Mouse (Mus musculus) heart, embryonic 13.5 days (tissue): ENCODE results near the gene Gm49358. TPM values are rescaled to one million over a fixed set of nuclear protein-coding genes. Genes with fewer than 3 reads are reported as not detected.

Experiments
- ATAC-seq: fragments of 200-750 bp; cut with Nextera tagmentation; 2 replicates; pipeline ENCODE4 v1.8.0; 2017; ENCODE audit warnings: moderate TSS enrichment; ENCODE audit not compliant: insufficient number of reproducible peaks, low FRiP score, low TSS enrichment; ENCODE audit errors: extremely low read depth
- H3K27ac ChIP-seq: fragments of 300-500 bp; sonication (generic); replicated peaks from 2 replicates; pipeline ENCODE4 v1.5.1; 2015; ENCODE audit warnings: moderate library complexity, mild to moderate bottlenecking, inconsistent platforms
- H3K27me3 ChIP-seq: fragments of 300-500 bp; sonication (generic); replicated peaks from 2 replicates; pipeline ENCODE4 v1.6.1; 2015; ENCODE audit warnings: mild to moderate bottlenecking, inconsistent platforms
- H3K36me3 ChIP-seq: fragments of 300-500 bp; sonication (generic); 2 replicates; pipeline ENCODE4 v1.6.1; 2015; ENCODE audit warnings: mild to moderate bottlenecking, inconsistent platforms
- H3K4me1 ChIP-seq: fragments of 300-500 bp; sonication (generic); 2 replicates; pipeline ENCODE4 v1.6.1; 2015; ENCODE audit warnings: inconsistent platforms
- H3K4me2 ChIP-seq: fragments of 300-500 bp; sonication (generic); 2 replicates; pipeline ENCODE4 v1.6.1; 2015; ENCODE audit warnings: inconsistent platforms, mild to moderate bottlenecking, moderate library complexity
- H3K4me3 ChIP-seq: fragments of 300-500 bp; sonication (generic); 2 replicates; pipeline ENCODE4 v1.5.1; 2015; ENCODE audit warnings: moderate library complexity, mild to moderate bottlenecking, inconsistent platforms
- H3K9ac ChIP-seq: fragments of 300-500 bp; sonication (generic); 2 replicates; pipeline ENCODE4 v1.6.1; 2015; ENCODE audit warnings: inconsistent platforms, mild to moderate bottlenecking, moderate library complexity
- H3K9me3 ChIP-seq: fragments of 300-500 bp; sonication (generic); 2 replicates; pipeline ENCODE4 v1.6.1; 2016; ENCODE audit warnings: inconsistent platforms
- WGBS: fragments of 180-500 bp; shearing (Covaris S2); methylation state at CpG from one replicate; pipeline ENCODE4 v1.1.7; 2015; ENCODE audit warnings: mixed read lengths; 5-methylcytosine and 5-hydroxymethylcytosine counted together
- polyA plus RNA-seq: library from polyadenylated mRNA; unstranded; fragments of >200 nt; fragmentation: Nextera tagmentation; extraction: Ambion mirVana; gene quantifications from 2 replicates; pipeline ENCODE4 v1.2.1, GENCODE M21; 2015

The Gm49358 gene
- polyA plus RNA-seq, 1 experiment from 2014 or later, result not detected

DNA sequence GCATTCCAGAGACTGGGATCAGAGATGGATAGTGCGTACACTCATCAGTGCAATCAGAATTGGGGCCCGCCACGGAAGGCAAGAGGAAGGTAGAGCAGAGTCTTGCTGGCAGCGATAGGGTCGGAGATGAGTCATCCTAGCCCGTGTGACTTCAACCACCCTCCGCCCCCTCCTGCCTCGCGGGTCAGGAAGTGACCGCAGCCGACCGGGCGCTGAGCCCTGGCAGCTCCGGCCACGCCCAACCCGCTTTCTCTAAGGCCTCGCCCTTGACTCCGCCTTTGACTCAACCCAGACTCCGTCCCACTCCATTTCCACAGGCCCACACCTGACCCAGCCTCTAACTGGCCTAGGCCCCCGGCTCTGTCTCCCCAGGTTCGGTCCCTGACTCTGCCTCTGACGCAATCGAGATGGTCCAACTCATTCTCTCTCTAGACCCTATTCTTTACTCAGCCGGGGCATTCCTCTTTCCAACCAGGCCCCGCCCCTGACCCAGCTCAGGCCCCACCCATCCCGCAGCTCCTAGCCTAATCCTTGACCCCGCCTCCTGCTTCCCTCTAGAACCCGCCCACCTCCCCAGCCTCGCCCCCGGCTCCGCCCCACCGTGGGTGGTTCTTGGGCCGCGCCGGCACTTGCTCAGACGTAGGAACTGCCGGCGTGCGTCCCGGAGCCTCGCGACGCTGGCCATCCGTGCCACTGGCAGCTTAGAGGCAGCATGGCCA, 14.8 kb downstream of the Gm49358 start, which contains the start of gene Nt5dc3:
Gene Nt5dc3 (plus strand): TSS at position 608 of the 719 bp plus-strand sequence.
- under 1% methylated on average over 44 of the region's 44 CpGs for WGBS
- Histone ChIP-seq H3K9me3 (no peaks in the 10 kb centered on the region), H3K9ac (peak within 1 kb of the TSS; percentile 92), H3K4me3 (peak within 1 kb of the TSS; percentile 84), H3K36me3 (no peaks in the 10 kb centered on the region), H3K4me2 (peak within 1 kb of the TSS; percentile 95), H3K27ac (peak within 1 kb of the TSS; percentile 90), H3K4me1 (peaks cover 50% of the 10 kb centered on the region), H3K27me3 (no peaks in the 10 kb centered on the region)
- peak; percentile 95 for ATAC-seq

DNA sequence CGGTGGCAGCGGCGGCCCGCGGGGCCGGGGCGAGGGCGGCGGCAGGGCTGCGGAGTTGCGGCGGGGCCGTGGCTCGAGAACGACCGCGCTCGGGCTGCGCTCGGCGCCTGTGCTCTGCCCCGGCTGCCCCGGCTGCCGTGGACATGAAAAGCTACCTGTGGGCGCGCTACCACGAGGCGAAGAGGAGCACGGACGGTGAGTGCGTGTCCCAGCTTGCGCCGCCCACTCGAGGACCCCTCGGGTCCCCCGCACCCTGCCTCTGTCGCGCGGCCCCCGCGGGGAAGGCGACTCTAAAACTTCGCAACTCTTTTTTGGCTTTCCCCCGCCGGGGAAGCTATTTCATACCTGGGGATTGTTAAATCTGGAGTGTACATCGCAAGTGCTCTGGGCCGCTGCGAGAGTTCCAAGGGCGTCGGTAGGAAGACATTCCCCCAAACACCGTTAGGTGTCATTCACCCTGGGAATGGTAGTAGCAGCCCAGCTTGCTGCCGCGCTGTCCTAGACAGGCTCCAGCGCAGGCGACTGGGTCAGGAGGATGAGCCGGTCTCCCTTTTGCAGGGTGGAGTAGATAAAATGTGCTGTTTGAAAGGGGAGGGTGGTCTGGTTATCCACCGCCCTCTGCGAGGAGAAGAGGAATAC, 15.5 kb downstream of the Gm49358 start:
- H3K9me3 ChIP-seq, result no peaks in the 10 kb centered on the region
- peak overlapping the region; percentile 95 for H3K4me2 ChIP-seq
- no peaks in the 10 kb centered on the region for H3K36me3 ChIP-seq
- peak overlapping the region; percentile 92 for H3K9ac ChIP-seq
- H3K4me3 ChIP-seq, result peak overlapping the region; percentile 84
- ATAC-seq, result peak; percentile 2; the same call in 1 of the 2 replicates
- H3K27ac ChIP-seq, result peak overlapping the region; percentile 90
- under 1% methylated on average over 54 of the region's 58 CpGs for WGBS
- no peaks in the 10 kb centered on the region for H3K27me3 ChIP-seq
- peaks cover 52% of the 10 kb centered on the region for H3K4me1 ChIP-seq

- Histone ChIP-seq H3K4me1 (peaks cover 58% of the 10 kb centered on the region), H3K9ac (peak overlapping the region; percentile 92), H3K4me2 (peak overlapping the region; percentile 95), H3K9me3 (no peaks in the 10 kb centered on the region), H3K4me3 (peak overlapping the region; percentile 84), H3K27me3 (no peaks in the 10 kb centered on the region), H3K27ac (peak overlapping the region; percentile 90; the same call in 1 of the 2 replicates), H3K36me3 (no peaks in the 10 kb centered on the region)
- WGBS, result 20% methylated on average over 12 of the region's 12 CpGs
- no peak for ATAC-seq
These were observed 16.2 kb downstream of the Gm49358 start for GRCm38 (mm10) chr10:86779816-86780500.

DNA sequence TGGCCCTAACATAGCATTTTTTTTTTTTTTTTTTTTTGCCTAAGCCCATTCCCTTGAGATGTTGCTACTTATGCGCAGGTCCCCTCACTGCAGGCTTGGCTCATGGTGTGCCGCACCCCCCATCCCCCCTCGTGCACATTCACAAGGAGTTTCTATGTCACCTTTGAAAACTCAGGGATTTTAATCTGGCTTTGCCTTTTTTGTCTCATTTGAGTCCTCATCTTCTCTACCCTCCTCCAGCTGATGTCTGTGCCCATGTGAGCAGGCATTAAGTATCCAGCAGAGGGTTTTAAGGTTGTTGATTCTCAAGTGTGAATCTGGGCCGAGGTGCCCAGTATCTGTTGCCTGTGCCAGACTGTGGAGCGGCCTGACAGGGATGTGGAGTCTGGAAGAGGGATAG, 17.9 kb downstream of the Gm49358 start:
- H3K9ac ChIP-seq, result no peak overlapping the region; the same call in 1 of the 2 replicates
- H3K27ac ChIP-seq, result no peak overlapping the region
- no peak overlapping the region for H3K4me3 ChIP-seq
- H3K4me1 ChIP-seq, result peaks cover 62% of the 10 kb centered on the region
- H3K4me2 ChIP-seq, result no peak overlapping the region
- H3K9me3 ChIP-seq, result no peaks in the 10 kb centered on the region
- no peaks in the 10 kb centered on the region for H3K36me3 ChIP-seq
- H3K27me3 ChIP-seq, result no peaks in the 10 kb centered on the region
- no peak for ATAC-seq
- 47% methylated on average over 5 of the region's 5 CpGs for WGBS

- 69% methylated on average over 5 of the region's 5 CpGs for WGBS
- peaks cover 54% of the 10 kb centered on the region for H3K4me1 ChIP-seq
These were observed 18.9 kb downstream of the Gm49358 start for GRCm38 (mm10) chr10:86782656-86783055.

GRCm38 (mm10) chr10:86783561-86783960, 19.8 kb downstream of the Gm49358 start:
- Histone ChIP-seq H3K27ac (no peak overlapping the region), H3K9me3 (no peaks in the 10 kb centered on the region), H3K4me2 (no peak overlapping the region), H3K4me1 (peaks cover 55% of the 10 kb centered on the region), H3K27me3 (no peaks in the 10 kb centered on the region), H3K9ac (no peak overlapping the region), H3K4me3 (no peak overlapping the region), H3K36me3 (no peaks in the 10 kb centered on the region)
- 86% methylated on average over 5 of the region's 5 CpGs for WGBS
- no peak for ATAC-seq

More at GRCm38 (mm10) chr10:86782656-86783055, 18.9 kb downstream of the Gm49358 start:
- H3K4me3 ChIP-seq, result no peak overlapping the region
- H3K4me2 ChIP-seq, result no peak overlapping the region
- no peaks in the 10 kb centered on the region for H3K9me3 ChIP-seq
- H3K27me3 ChIP-seq, result no peaks in the 10 kb centered on the region
- H3K9ac ChIP-seq, result no peak overlapping the region
- no peak for ATAC-seq
- H3K27ac ChIP-seq, result no peak overlapping the region; the same call in 1 of the 2 replicates
- H3K36me3 ChIP-seq, result no peaks in the 10 kb centered on the region

DNA sequence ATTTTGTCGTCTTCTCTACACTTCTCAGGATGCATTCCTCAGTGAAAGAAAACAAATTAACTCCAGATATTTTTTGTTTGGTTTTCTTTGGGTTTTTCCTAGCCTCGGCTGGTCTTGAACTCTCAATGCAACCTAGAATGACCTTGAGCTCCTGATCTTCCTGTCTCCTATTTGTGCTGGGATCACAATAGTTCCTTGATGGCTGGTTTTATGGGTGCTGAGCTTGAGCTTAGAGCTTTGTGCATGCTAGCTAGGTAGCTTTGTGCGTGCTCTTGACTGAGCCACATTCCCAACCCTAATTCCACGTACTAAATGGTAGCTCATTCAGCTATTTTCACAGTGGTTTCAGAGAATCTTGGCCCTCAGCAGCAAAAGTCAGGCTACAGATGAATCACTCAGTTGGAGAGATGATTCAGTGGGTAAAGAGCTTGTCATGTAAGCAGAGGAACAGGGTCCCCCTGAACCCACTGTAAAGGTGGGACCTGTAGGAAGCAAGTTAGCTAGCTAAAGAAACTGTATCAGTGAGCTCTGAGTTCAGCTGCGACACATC, 20.4 kb downstream of the Gm49358 start:
- Histone ChIP-seq H3K9ac (no peak overlapping the region), H3K27ac (no peak overlapping the region), H3K36me3 (no peaks in the 10 kb centered on the region), H3K9me3 (no peaks in the 10 kb centered on the region), H3K4me3 (no peak overlapping the region), H3K4me1 (peaks cover 55% of the 10 kb centered on the region), H3K4me2 (no peak overlapping the region), H3K27me3 (no peaks in the 10 kb centered on the region)
- 83% methylated on average over 5 of the region's 5 CpGs for WGBS
- ATAC-seq, result no peak

DNA sequence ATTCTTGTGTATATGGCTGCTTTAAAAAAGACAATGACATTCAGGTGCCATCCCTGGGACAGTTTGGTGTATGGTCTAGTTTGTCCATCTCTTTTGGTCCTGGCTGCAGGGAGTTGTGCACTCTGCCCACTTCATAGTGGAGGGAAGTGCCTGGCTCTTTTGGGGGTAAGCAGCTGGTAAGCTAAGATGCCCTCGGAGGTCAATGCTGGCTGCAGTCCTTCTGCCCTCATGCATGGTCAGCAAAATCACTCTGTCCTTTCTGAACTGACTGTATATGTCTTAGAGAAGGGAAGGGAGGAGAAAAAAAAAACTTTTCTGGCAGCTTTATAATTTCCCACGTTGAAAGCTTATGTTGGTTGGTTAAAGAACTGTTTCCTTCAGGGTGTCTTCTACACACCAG, 21.6 kb downstream of the Gm49358 start:
- 70% methylated on average over 2 of the region's 2 CpGs for WGBS
- H3K9me3 ChIP-seq, result no peaks in the 10 kb centered on the region
- H3K4me3 ChIP-seq, result no peak overlapping the region
- no peak overlapping the region for H3K4me2 ChIP-seq
- H3K36me3 ChIP-seq, result no peaks in the 10 kb centered on the region
- no peak overlapping the region for H3K9ac ChIP-seq
- H3K27me3 ChIP-seq, result no peaks in the 10 kb centered on the region
- no peak overlapping the region for H3K27ac ChIP-seq
- ATAC-seq, result no peak
- H3K4me1 ChIP-seq, result peaks cover 46% of the 10 kb centered on the region

DNA sequence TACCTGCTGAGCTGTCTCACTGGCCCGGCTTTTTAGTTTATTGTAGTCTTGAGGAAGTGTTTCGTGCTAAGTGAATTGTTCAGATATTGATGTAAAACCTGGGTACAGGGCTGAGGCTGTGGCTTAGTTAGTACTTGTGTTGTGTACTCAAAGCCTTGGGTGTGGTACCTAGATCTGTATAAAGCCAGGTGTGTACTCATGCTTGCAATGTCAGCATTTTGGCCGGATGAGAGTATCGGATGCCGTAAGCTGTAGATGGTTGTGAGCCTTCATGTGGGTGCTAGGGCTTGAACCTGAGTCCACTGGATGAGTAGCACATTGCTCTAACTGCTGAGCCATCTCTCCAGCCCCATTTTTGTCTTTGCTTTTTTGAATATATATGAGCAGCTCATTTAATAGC, 22.3 kb downstream of the Gm49358 start:
- peaks cover 41% of the 10 kb centered on the region for H3K4me1 ChIP-seq
- no peaks in the 10 kb centered on the region for H3K27me3 ChIP-seq
- no peak overlapping the region for H3K9ac ChIP-seq
- H3K4me3 ChIP-seq, result no peak overlapping the region
- H3K27ac ChIP-seq, result no peak overlapping the region
- no peak for ATAC-seq
- no peak overlapping the region for H3K4me2 ChIP-seq
- no peaks in the 10 kb centered on the region for H3K36me3 ChIP-seq
- no peaks in the 10 kb centered on the region for H3K9me3 ChIP-seq
- WGBS, result 97% methylated on average over 5 of the region's 5 CpGs

GRCm38 (mm10) chr10:86788193-86788592, 24.4 kb downstream of the Gm49358 start:
- Histone ChIP-seq H3K27ac (no peak overlapping the region), H3K9me3 (no peaks in the 10 kb centered on the region), H3K36me3 (no peaks in the 10 kb centered on the region), H3K4me3 (no peak overlapping the region), H3K9ac (no peak overlapping the region), H3K27me3 (no peaks in the 10 kb centered on the region), H3K4me1 (peaks cover 41% of the 10 kb centered on the region), H3K4me2 (no peak overlapping the region)
- ATAC-seq, result no peak
- WGBS, result 56% methylated on average over 5 of the region's 5 CpGs

DNA sequence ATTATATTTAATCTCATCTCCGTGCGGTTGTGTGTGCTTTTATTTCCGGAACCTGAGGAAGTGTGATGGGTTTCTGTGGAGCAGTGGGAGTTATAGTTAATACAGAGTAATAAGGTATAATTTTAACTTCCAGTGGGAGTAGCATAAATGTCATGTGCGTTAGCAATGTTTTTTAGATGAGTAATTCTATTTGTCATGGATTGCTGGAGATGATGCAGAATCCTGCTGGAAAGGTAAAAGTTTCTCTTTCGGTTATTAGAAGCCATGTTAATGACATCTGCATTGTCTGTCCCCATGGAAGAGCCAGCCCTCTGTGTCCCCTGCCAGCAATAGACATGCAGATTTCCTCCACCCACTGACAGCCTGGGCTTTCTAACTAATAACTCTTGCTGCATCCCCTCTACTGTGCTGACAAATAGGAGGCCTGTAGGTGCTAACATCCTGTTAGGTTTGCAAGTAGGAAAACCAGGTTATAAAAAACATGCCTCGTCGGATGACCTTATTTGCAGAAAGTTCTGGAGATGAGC, 25.4 kb downstream of the Gm49358 start:
- Histone ChIP-seq H3K4me3 (no peak overlapping the region), H3K4me2 (no peak overlapping the region), H3K27ac (no peak overlapping the region), H3K9me3 (no peaks in the 10 kb centered on the region), H3K9ac (no peak overlapping the region), H3K27me3 (no peaks in the 10 kb centered on the region), H3K36me3 (no peaks in the 10 kb centered on the region), H3K4me1 (peaks cover 47% of the 10 kb centered on the region)
- 77% methylated on average over 7 of the region's 7 CpGs for WGBS
- no peak for ATAC-seq
